Mouse (Mus musculus): ENCODE measurements at regions not wholly inside any gene's neighbourhood (a gene's known extent, or its start where the extent isn't known, plus 50 kb on each side); places are given as distances from the start of the nearest gene placed in this dataset.

DNA sequence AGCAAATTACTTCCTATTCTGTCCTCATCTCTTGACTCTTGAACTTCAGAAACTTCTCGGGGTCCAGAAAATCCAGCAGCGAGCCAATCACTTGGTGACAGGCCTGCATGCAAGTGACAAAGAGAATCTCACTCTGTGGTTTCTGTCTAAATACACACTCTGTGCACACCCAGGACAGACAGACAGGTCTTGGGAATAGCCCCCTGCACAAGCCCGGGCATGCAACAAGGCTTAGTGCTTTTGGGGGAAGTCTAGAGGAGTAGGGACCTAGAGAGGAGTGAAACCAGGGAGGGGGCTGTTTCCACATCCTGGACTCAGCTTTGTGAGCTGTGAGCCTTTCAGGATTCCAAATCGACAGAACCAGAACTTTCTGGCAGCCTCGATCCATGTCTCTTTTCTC lies 259.6 kb downstream of the Ajap1 start:
- H3K4me3 ChIP-seq (replicated peaks in 1 of 3; ENCODE audit: low read depth in 2 of 3, low read length in 2 of 3, poor library complexity in 1 of 3), result no peak overlapping the region
- in situ Hi-C loops (cut with MboI; ENCODE audit: low pct_ligation_motif_present, low pct_unique_long_range_greater_than_20kb, low sequenced_read_pairs) (no loop called here), dilution Hi-C loops (cut with MboI; ENCODE audit: extremely low pct_ligation_motif_present, extremely low pct_unique_long_range_greater_than_20kb, low sequenced_read_pairs) (no loop called here)
- H3K27ac ChIP-seq (ENCODE audit: insufficient read depth, low read depth), result no peak overlapping the region
- no peaks in the 10 kb centered on the region for H3K27me3 ChIP-seq (replicated peaks)
- H3K9me3 ChIP-seq (replicated peaks; ENCODE audit: low read length), result peaks cover 85% of the 10 kb centered on the region
- DNase-seq (ENCODE audit: extremely low read depth), result no peak
- H3K4me1 ChIP-seq (ENCODE audit: control insufficient read depth in 1 of 2, insufficient read depth in 2 of 2), result no peaks in the 10 kb centered on the region
- TF ChIP-seq E2F4 (IDR thresholded peaks at IDR 0.05; ENCODE audit: insufficient replicate concordance, low read depth, low read length), result no peak
- TF ChIP-seq USF1 (IDR thresholded peaks at IDR 0.05; ENCODE audit: low read depth, low read length), result no peak
- no peak for TF ChIP-seq NELFE (IDR thresholded peaks at IDR 0.05; ENCODE audit: low read depth, low read length)
- no peak for TF ChIP-seq MEF2A (IDR thresholded peaks at IDR 0.05; ENCODE audit: borderline replicate concordance, low read depth, low read length)
- no peak for TF ChIP-seq RAD21 (IDR thresholded peaks at IDR 0.05; ENCODE audit: low read depth, low read length)
- TF ChIP-seq CTCF (conservative IDR thresholded peaks at IDR 0.05 in 1 of 2, IDR thresholded peaks at IDR 0.05 in 1 of 2; ENCODE audit: low read depth in 2 of 2, low read length in 2 of 2), result no peak
- no peak for TF ChIP-seq SMC3 (IDR thresholded peaks at IDR 0.05; ENCODE audit: low read depth, low read length)
- no peak for TF ChIP-seq RCOR1 (conservative IDR thresholded peaks at IDR 0.05; ENCODE audit: low read depth, low read length)
- TF ChIP-seq ZNF384 (IDR thresholded peaks at IDR 0.05; ENCODE audit: low read depth, low read length), result no peak
- no peak for TF ChIP-seq MAZ (IDR thresholded peaks at IDR 0.05; ENCODE audit: low read depth, low read length)
- no peak for TF ChIP-seq MAX (IDR thresholded peaks at IDR 0.05; ENCODE audit: low read length)
- no peak for TF ChIP-seq ETS1 (conservative IDR thresholded peaks at IDR 0.05; ENCODE audit: low read depth, low read length)
- TF ChIP-seq CHD2 (IDR thresholded peaks at IDR 0.05; ENCODE audit: low read length), result no peak
- no peak for TF ChIP-seq CHD1 (IDR thresholded peaks at IDR 0.05; ENCODE audit: low read depth, low read length)
- TF ChIP-seq UBTF (IDR thresholded peaks at IDR 0.05; ENCODE audit: low read depth, low read length), result no peak
- no peak for TF ChIP-seq ELF1 (IDR thresholded peaks at IDR 0.05; ENCODE audit: low read depth, low read length)
- no peak for TF ChIP-seq POLR2AphosphoS2 (IDR thresholded peaks at IDR 0.05; ENCODE audit: low read depth, low read length)
- H3K4me2 ChIP-seq (ENCODE audit: insufficient read depth, low read depth, poor library complexity, severe bottlenecking), result no peak overlapping the region
- no peaks in the 10 kb centered on the region for H3K36me3 ChIP-seq (replicated peaks in 1 of 2; ENCODE audit: control insufficient read depth in 1 of 2, insufficient read depth in 1 of 2, low read length in 1 of 2)
- H3K79me2 ChIP-seq (replicated peaks; ENCODE audit: control insufficient read depth, extremely low read depth, insufficient read depth, poor library complexity, severe bottlenecking), result no peaks in the 10 kb centered on the region
- H3K9ac ChIP-seq (ENCODE audit: insufficient read depth, low read depth), result no peak overlapping the region

- Histone ChIP-seq H3K4me3 (replicated peaks in 1 of 3; ENCODE audit: low read depth in 2 of 3, low read length in 2 of 3, poor library complexity in 1 of 3) (no peak overlapping the region), H3K4me1 (ENCODE audit: control insufficient read depth in 1 of 2, insufficient read depth in 2 of 2) (no peaks in the 10 kb centered on the region), H3K4me2 (ENCODE audit: insufficient read depth, low read depth, poor library complexity, severe bottlenecking) (no peak overlapping the region), H3K9me3 (replicated peaks; ENCODE audit: low read length) (peaks cover 87% of the 10 kb centered on the region), H3K36me3 (replicated peaks in 1 of 2; ENCODE audit: control insufficient read depth in 1 of 2, insufficient read depth in 1 of 2, low read length in 1 of 2) (no peaks in the 10 kb centered on the region), H3K9ac (ENCODE audit: insufficient read depth, low read depth) (no peak overlapping the region), H3K27me3 (replicated peaks) (no peaks in the 10 kb centered on the region), H3K27ac (ENCODE audit: insufficient read depth, low read depth) (no peak overlapping the region), H3K79me2 (replicated peaks; ENCODE audit: control insufficient read depth, extremely low read depth, insufficient read depth, poor library complexity, severe bottlenecking) (no peaks in the 10 kb centered on the region)
- no peak for DNase-seq (ENCODE audit: extremely low read depth)
- in situ Hi-C loops (cut with MboI; ENCODE audit: low pct_ligation_motif_present, low pct_unique_long_range_greater_than_20kb, low sequenced_read_pairs), result no loop called here
- TF ChIP-seq UBTF (IDR thresholded peaks at IDR 0.05; ENCODE audit: low read depth, low read length) (no peak), ZKSCAN1 (IDR thresholded peaks at IDR 0.05; ENCODE audit: borderline replicate concordance, low read depth, low read length) (no peak), PAX5 (IDR thresholded peaks at IDR 0.05; ENCODE audit: low read length) (no peak), MEF2A (IDR thresholded peaks at IDR 0.05; ENCODE audit: borderline replicate concordance, low read depth, low read length) (no peak), MAFK (IDR thresholded peaks at IDR 0.05; ENCODE audit: insufficient replicate concordance, low read length) (no peak), MYC (IDR thresholded peaks at IDR 0.05; ENCODE audit: low read depth, low read length) (no peak), E2F4 (IDR thresholded peaks at IDR 0.05; ENCODE audit: insufficient replicate concordance, low read depth, low read length) (no peak), BHLHE40 (IDR thresholded peaks at IDR 0.05; ENCODE audit: low read depth, low read length) (no peak), POLR2A (IDR thresholded peaks at IDR 0.05; ENCODE audit: low read depth, low read length) (no peak), TBP (conservative IDR thresholded peaks at IDR 0.05; ENCODE audit: low read depth, low read length) (no peak), EP300 (IDR thresholded peaks at IDR 0.05; ENCODE audit: low read length) (no peak), GABPA (IDR thresholded peaks at IDR 0.05; ENCODE audit: insufficient replicate concordance, low read depth, low read length) (no peak), ELF1 (IDR thresholded peaks at IDR 0.05; ENCODE audit: low read depth, low read length) (no peak), POLR2AphosphoS2 (IDR thresholded peaks at IDR 0.05; ENCODE audit: low read depth, low read length) (no peak), NELFE (IDR thresholded peaks at IDR 0.05; ENCODE audit: low read depth, low read length) (no peak), ZC3H11A (IDR thresholded peaks at IDR 0.05; ENCODE audit: low read depth, low read length) (no peak), ZNF384 (IDR thresholded peaks at IDR 0.05; ENCODE audit: low read depth, low read length) (no peak), IRF4 (IDR thresholded peaks at IDR 0.05; ENCODE audit: low read depth, low read length) (no peak)
- dilution Hi-C loops (cut with MboI; ENCODE audit: extremely low pct_ligation_motif_present, extremely low pct_unique_long_range_greater_than_20kb, low sequenced_read_pairs), result no loop called here
Observed at GRCm38 (mm10) chr4:153220485-153220884, 262.1 kb downstream of the Ajap1 start.
